Mouse (Mus musculus) ES-E14 (cell line): Measurements from ENCODE around the gene 4930469K13Rik.

Source experiments
- MAFK ChIP-seq: IDR thresholded peaks from 2 replicates; pipeline ENCODE4 v1.6.1; 2014; ENCODE audit warnings: mild to moderate bottlenecking, low read depth, low read length, inconsistent platforms; ENCODE audit not compliant: insufficient read depth
- ZNF384 ChIP-seq: IDR thresholded peaks from 2 replicates; pipeline ENCODE4 v1.6.1; 2012; ENCODE audit warnings: low read depth, low read length, inconsistent platforms

DNA sequence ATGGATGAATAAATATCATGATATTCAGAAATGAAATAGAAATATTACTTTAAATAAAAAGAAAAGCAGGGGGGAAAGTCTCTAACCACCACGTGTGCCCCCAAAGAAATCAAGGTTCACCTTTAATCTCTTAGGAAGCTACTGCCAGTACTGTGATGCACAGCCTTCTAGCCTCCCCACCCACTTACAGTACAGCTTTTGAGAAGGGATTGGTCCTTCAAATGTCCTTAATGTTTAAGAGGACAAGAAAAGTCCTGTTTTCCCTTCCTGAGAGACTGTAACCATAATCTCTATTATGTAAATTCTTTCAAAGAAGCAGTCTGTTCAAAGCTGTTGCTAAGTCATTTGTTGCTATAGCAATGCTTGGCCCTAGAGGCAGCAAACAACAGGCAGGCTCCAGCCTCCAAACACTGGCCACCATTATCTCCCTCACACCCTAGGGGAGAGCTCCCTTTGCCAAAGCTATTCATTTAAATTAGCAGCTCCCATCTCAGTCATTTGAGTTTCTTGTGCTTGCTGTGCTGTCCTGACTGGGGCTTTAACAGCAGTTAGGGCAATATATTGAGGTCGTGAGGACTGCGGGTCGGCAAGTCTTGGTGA, 14.5 kb upstream of the 4930469K13Rik start:
- TF ChIP-seq ZNF384 = no peak
- TF ChIP-seq MAFK = no peak
